Mouse (Mus musculus) thymus, postnatal 4 days (tissue): Measurements from ENCODE around the gene Mrps10.
A peak's percentile ranks its signal among the peaks of the same experiment; 100 is the strongest.

Experiments used
- DNase-seq: peaks from one replicate; pipeline ENCODE4 v3.0.0; 2021

Gene Mrps10

GRCm38 (mm10) chr17:47368401-47369086 lies at the start of gene Mrps10:
Gene Mrps10, plus strand, starts transcription at chr17:47368887.
- peak; percentile 91 for DNase-seq

DNA sequence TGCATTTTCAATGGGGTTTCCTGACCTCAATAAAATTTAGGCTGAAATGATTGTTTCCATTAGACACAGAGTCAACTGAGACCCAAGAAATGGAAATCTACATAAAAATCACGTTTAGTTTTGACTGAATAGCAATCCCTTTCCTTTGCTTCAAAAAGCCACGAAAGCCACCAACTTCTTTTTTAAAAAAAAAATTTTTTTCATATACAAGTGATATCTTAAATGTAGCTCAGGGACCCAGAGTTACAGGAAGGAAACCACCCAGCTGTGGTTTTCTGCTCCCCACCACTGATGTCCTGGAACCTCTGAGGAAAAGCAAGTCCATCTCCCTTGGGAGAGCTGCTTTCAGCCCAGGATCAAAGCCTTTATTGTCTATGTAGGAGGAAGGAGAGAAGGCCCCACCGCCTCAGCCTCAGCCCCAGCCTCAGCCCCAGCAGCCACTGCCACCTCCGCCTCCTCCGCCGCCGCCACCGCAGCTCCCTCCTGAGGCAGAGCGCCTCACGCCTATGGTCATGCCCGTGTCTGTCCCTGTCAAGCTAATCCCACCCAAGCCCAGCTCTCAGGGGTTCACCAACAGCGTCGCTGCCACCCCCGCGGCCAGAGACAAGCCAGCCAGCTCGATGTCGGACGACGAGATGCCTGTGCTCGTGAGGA lies 49.6 kb upstream of the Mrps10 start:
- peak; percentile 26 for DNase-seq

- DNase-seq: no peak
These were observed 48.9 kb upstream of the Mrps10 start for GRCm38 (mm10) chr17:47319761-47320160.

DNA sequence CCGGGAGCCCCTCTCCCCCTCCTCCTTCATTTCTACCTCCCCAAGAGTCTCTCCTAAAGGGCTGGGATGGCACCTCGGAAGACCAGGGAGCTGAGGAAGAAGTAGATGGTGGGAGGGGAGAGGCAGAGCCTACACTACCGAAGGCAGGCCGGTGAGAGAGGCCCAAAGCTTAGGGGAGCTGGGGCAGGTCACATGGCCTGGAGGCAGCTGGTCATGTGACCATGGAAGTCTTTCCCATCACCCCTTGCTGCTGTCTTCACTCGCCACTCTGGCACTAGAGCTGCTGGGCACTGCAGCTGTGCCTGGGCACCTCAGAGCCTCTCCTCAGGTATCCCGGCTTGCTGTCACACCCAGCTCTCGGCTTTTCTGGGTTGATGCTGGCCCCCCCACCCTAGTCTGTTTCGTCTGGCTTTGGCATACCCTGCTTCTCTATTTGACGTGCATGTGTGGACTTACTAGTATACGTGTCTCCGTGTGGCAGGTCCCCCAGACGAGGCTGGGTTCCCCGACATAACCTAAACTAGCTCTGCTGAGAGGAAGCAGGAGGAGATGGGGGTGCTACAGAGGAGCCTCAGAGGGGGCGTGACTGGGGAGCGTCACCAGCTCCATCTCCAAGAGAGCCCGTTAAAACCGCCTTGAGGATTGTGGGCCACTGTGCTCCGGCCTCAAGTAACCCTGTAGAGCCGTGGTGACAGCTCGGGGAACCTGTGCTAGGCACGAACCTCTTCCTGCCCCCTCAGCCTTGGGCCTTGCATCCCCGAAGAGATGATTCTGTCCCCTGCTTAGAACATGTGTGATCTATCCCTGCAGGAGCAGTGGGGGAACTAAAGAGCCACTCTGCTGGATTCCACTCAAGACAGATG lies 46.3 kb upstream of the Mrps10 start:
- no peak for DNase-seq

DNA sequence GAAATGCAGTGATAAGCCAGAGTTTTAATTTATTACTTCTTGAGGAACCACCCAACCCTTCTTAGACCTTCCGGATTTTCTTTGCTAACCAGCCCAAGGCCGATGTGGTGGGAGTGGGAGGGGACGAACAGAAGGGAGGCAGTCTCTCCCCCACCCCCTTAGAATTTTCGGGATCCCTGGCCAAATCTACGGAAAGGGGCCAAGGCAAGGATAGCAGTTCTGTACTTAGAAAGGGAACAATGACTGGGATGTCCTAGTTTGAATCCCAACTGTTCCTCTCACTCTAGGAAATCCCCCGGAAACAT lies 45.7 kb upstream of the Mrps10 start:
- DNase-seq: no peak

DNA sequence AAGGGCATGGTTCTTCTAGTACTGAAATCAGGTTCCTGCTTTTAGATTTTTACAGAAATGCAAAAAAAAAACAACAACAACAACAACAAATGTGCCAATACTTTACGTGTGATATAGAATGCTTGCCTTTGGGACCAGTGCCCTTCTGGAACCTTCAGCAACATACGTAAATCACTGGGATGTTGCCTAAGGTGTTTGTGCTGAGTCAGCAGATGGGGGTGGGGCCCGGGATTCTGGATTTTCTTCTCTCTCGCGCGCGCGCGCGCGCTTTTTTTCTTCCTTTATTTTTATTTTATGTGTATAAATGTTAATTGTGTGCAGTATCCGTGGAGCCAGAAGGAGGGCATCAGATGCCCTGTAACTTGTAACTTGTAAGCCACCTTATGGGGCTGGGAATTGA lies 41.1 kb upstream of the Mrps10 start:
- no peak for DNase-seq

- DNase-seq: no peak
These were observed 40.7 kb upstream of the Mrps10 start for GRCm38 (mm10) chr17:47327969-47328368.

- DNase-seq: no peak
These were observed 39.9 kb upstream of the Mrps10 start for GRCm38 (mm10) chr17:47328552-47329343.

DNA sequence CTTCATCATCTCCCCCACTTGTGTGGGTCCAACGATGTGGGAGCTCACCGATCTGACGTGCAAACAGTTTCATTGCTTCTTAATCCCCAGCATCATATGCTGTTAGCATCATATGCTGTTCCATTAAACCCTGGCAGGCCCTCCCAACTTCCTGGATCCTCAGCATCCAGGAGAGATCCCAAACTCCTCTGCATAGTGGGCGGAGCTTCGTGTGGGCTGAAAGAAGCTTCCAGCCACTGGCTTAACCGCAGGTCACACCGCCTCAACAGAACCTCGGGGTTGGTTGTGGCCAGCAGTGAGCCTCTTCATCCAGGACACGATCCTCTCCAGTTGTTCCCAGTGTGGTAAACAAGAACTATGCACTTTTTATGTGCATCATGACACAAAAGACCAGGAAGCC lies 38.1 kb upstream of the Mrps10 start:
- DNase-seq: no peak

- peak; percentile 33 for DNase-seq
These were observed 36.6 kb upstream of the Mrps10 start for GRCm38 (mm10) chr17:47332001-47332611.

DNA sequence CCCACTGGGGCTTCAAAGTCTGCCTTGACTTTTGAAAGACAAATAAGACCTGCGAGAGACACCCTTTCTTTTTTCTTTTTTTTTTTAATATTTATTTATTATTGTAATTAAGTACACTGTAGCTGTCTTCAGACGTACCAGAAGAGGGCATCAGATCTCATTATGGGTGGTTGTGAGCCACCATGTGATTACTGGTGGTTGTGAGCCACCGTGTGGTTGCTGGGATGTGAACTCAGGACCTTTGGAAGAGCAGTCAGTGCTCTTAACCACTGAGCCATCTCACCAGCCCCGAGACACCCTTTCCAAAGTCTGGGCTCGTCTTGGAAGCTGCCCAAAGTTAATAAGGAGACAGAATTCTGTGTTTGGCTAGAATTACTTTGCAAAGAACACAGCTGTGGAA lies 36.0 kb upstream of the Mrps10 start:
- DNase-seq: peak; percentile 37

GRCm38 (mm10) chr17:47333409-47333808 lies 35.3 kb upstream of the Mrps10 start:
- no peak for DNase-seq

DNA sequence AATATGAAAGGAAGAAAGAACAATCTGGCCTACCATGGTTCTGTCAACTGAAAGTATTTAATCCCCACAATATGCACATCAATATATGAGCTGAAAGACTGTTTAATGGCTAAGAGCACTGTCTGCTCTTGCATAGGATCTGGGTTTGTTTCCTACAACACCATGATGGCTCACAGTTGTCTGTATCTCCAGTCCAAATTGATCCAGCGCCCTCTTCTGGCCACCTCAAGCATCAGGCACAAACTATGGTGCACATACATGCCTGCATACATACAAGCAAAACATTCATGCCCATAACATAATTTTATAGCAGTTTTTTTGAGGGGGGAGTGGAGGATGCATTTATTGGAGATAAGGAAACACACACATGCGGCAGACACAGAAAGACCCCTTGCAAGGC lies 25.6 kb upstream of the Mrps10 start:
- no peak for DNase-seq

DNA sequence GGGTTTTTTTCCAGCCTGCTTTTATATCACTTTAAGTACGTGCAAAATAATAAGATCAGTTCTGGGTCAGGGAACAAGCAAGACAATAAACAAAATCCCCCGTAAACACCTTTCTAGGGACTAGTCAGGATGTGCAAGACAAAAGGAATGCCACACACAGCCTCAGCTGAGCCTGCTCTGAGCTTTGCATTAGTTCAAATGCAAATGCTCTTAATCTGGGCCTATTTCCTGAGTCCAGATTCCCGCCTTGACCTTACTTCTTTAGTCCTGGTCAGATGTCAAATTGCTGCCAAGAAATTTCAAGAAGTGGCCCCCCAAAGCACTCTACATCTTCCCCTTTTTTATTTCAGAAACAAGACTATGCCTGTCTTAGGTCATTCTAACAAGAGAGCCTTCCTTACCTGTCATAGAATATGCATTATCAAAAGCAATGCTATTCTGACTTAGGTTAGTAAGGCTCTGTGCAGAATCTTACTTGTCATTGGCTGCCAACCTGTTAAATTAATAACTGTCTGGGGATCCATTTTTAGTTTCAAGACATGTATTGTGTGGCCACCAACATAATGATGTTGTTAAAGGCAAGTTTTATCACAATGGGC lies 18.9 kb upstream of the Mrps10 start:
- no peak for DNase-seq

DNA sequence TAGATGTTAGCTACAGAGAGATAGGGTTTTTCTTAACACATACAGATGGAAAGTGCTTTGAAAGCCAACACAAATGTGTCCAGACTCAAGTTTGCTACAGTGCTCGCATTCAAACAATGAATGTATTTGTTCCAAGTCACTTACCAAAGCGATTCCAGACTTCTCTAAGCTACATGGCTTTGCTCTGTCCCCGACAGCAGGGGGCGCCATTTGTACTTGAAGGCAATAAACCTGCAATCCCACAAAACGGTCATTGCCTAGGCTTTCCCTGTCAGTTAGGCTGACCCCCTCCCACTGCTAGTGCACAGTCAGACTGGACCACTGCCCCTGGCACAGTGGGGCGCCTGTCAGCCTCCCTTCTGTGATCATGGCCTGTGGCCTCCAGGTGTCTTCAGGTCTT lies 8.7 kb upstream of the Mrps10 start:
- peak; percentile 87 for DNase-seq

- no peak for DNase-seq
These were observed 7.3 kb upstream of the Mrps10 start for GRCm38 (mm10) chr17:47361343-47361742.

DNA sequence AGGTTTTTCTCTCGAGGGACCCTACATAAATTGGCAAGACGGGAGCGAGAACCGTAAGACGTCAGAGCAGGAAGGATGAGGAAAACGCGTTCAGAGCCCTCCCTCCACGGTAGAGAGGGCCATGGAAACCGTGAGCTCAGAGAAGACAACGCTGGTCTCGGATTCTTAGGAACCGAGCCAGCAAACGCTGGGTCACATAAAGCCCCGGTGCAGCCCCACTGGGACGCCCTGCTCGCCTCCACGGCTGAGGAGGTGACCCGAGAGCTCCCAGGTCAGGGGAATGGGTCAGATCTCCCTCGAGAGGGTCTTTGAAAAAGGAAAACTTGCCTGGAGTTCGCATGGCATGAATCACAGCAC lies 378 bp downstream of the Mrps10 start:
- DNase-seq: peak; percentile 27

DNA sequence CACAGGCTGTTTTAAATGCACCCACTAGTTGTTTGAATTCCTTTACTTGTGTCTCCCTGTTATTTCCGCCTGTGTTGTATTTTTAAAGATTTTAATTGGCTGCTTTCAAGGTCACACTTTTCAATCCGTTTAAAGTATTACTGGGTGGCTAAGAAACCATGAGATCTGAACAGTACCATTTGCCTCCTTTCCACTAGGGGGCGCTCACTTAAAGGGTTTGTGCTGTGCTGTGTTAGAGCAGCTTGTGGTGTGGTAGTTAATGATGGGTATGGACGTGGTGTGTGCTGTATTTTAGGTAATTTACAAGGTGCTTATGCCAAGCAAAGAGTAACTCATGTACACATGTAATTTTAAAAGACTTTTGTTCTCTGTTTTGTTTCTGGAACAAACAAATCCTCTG lies 2.8 kb downstream of the Mrps10 start:
- peak; percentile 76 for DNase-seq

DNA sequence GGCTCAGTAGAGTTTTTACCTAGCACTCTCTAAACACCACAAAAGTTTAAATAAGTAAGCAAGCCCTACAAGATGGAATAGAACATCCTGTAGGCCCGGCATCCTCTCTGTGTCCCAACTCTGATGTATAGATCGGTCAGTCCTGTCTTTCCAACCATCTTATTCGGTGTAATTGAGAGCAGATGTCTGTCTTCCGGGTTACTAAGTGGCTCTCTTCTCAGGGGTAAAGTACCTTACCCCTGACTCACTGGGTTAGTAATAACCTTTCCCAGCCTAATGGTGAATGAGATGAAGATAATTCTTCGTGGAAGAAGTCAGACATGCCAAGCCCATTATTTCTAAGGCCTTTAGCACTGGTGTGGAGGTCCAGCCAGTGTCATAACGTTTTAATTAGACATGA lies 5.3 kb downstream of the Mrps10 start:
- no peak for DNase-seq

- no peak for DNase-seq
These were observed 8.1 kb downstream of the Mrps10 start for GRCm38 (mm10) chr17:47376779-47377280.

DNA sequence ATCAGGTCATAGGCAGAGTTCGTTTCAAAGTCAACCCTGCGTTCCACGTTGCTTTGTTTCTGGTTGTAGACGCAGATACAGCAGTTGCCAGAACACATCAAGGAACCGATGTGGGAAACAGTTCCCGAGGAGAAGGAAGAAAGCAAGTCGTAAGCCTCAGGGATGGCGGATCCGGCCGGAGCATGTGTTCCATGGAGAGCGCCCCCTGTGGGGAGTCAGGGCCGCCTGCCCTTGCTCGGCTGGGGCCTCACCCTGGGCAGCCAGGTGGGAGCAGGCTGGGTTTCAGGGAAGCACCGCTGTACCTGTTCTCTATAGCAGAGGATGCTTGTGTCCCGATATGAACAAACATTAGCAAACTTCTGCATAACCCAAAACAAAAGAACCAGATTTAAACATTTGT lies 9.4 kb downstream of the Mrps10 start:
- peak; percentile 29 for DNase-seq

DNA sequence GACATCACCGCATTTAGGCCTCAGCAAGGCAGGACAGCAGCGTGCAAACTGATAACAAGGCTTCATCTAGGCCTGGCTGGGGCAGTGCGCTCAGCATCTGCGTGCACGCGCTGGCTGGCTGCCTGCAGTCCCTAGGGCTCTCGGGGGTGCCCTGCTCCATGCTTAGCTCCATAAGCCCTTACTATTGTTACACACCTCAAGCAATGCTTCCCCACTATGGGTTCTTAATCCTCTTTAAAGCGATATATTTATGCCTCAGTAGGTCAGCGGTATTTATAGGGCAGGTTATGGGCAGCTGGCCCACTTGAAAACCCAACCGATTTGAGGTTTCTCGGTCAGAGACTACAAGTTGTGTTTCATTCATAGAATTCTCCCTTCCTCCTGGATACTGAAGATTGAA lies 13.2 kb downstream of the Mrps10 start:
- no peak for DNase-seq
